Mouse (Mus musculus) C2C12 (cell line): ENCODE measurements around the gene Prss38. TPM values are rescaled to one million over a fixed set of nuclear protein-coding genes. Genes with fewer than 3 reads are reported as not detected.

Source experiments
- H3K27me3 ChIP-seq: one replicate; pipeline ENCODE4 v1.6.1; 2011; ENCODE audit not compliant: control insufficient read depth, insufficient read depth, insufficient read length
- H3K36me3 ChIP-seq: one replicate; pipeline ENCODE4 v1.6.1; 2011; ENCODE audit not compliant: control insufficient read depth, insufficient read depth
- H3K4me3 ChIP-seq: one replicate; pipeline ENCODE4 v1.5.1; 2011; ENCODE audit warnings: mild to moderate bottlenecking, control low read depth; ENCODE audit not compliant: poor library complexity, insufficient read depth, severe bottlenecking
- H3K79me2 ChIP-seq: one replicate; pipeline ENCODE4 v1.6.1; 2011; ENCODE audit not compliant: control insufficient read depth, insufficient read depth
- H3K79me3 ChIP-seq: one replicate; pipeline ENCODE4 v1.6.1; 2011; ENCODE audit warnings: low read depth, control low read depth
- H3ac ChIP-seq: one replicate; pipeline ENCODE3; 2011; ENCODE audit warnings: low read depth; ENCODE audit not compliant: control insufficient read depth, insufficient read length
- CEBPB ChIP-seq: IDR thresholded peaks from one replicate; pipeline ENCODE4 v1.6.1; 2011; ENCODE audit warnings: low read depth, mild to moderate bottlenecking, control low read depth, moderate library complexity
- CTCF ChIP-seq: IDR thresholded peaks from one replicate; pipeline ENCODE4 v1.5.1; 2011; ENCODE audit not compliant: control insufficient read depth, insufficient read depth, insufficient read length
- FOSL1 ChIP-seq: IDR thresholded peaks from one replicate; pipeline ENCODE4 v1.8.0; 2011; ENCODE audit warnings: mild to moderate bottlenecking, low read length; ENCODE audit not compliant: poor library complexity, insufficient read depth, severe bottlenecking
- MAX ChIP-seq: IDR thresholded peaks from one replicate; pipeline ENCODE4 v1.6.1; 2011; ENCODE audit warnings: mild to moderate bottlenecking, control low read depth
- MYOD1 ChIP-seq: IDR thresholded peaks from one replicate; pipeline ENCODE4 v1.6.1; 2011; ENCODE audit warnings: low read depth; ENCODE audit not compliant: control insufficient read depth, insufficient read length
- MYOG ChIP-seq: IDR thresholded peaks from one replicate; pipeline ENCODE4 v1.6.1; 2011; ENCODE audit not compliant: control insufficient read depth, insufficient read length; ENCODE audit errors: extremely low read depth
- USF1 ChIP-seq: IDR thresholded peaks from one replicate; pipeline ENCODE4 v1.6.1; 2011; ENCODE audit warnings: low read depth, mild to moderate bottlenecking, control low read depth, moderate library complexity
- polyA plus RNA-seq: library from polyadenylated mRNA; unstranded; fragments of >200 nt; fragmentation: generic; extraction: Trizol; gene quantifications from one replicate; pipeline ENCODE4 v1.2.1, GENCODE M21; 2012; ENCODE audit warnings: missing spikeins

The Prss38 gene
- polyA plus RNA-seq, 1 experiment: not detected

- H3K79me3 ChIP-seq: no peaks in the 10 kb centered on the region
- H3K27me3 ChIP-seq: no peaks in the 10 kb centered on the region
- TF ChIP-seq FOSL1 (no peak), USF1 (no peak), MAX (no peak), CTCF (no peak), MYOG (no peak), MYOD1 (no peak), CEBPB (no peak)
- peaks cover 26% of the 10 kb centered on the region for H3K36me3 ChIP-seq
- H3ac ChIP-seq: no peak overlapping the region
- H3K4me3 ChIP-seq: no peak overlapping the region
- no peaks in the 10 kb centered on the region for H3K79me2 ChIP-seq
These were observed 37.8 kb upstream of the Prss38 start for GRCm38 (mm10) chr11:59412999-59413863.

GRCm38 (mm10) chr11:59412058-59412457 lies 36.6 kb upstream of the Prss38 start:
- Histone ChIP-seq H3K79me2 (no peaks in the 10 kb centered on the region), H3K4me3 (no peak overlapping the region), H3K27me3 (no peaks in the 10 kb centered on the region), H3K79me3 (no peaks in the 10 kb centered on the region), H3ac (no peak overlapping the region), H3K36me3 (peaks cover 31% of the 10 kb centered on the region)
- peak; percentile 90 for TF ChIP-seq MYOD1
- TF ChIP-seq MAX: no peak
- TF ChIP-seq CEBPB: no peak
- TF ChIP-seq CTCF: no peak
- TF ChIP-seq FOSL1: peak; percentile 59
- TF ChIP-seq MYOG: no peak
- no peak for TF ChIP-seq USF1

- Histone ChIP-seq H3K36me3 (peaks cover 37% of the 10 kb centered on the region), H3K4me3 (no peak overlapping the region), H3ac (no peak overlapping the region), H3K79me3 (no peaks in the 10 kb centered on the region), H3K79me2 (no peaks in the 10 kb centered on the region), H3K27me3 (no peaks in the 10 kb centered on the region)
- TF ChIP-seq FOSL1: no peak
- no peak for TF ChIP-seq MYOG
- no peak for TF ChIP-seq CEBPB
These were observed 35.4 kb upstream of the Prss38 start for GRCm38 (mm10) chr11:59410851-59411250.

GRCm38 (mm10) chr11:59405761-59406160 lies 30.3 kb upstream of the Prss38 start:
- TF ChIP-seq MAX: no peak
- no peak for TF ChIP-seq MYOD1
- TF ChIP-seq FOSL1: no peak
- TF ChIP-seq MYOG: no peak
- TF ChIP-seq CTCF: no peak
- no peak for TF ChIP-seq CEBPB
- TF ChIP-seq USF1: no peak
- H3K79me2 ChIP-seq: no peaks in the 10 kb centered on the region
- H3K4me3 ChIP-seq: no peak overlapping the region
- H3K79me3 ChIP-seq: no peaks in the 10 kb centered on the region
- H3ac ChIP-seq: no peak overlapping the region
- peaks cover 42% of the 10 kb centered on the region for H3K36me3 ChIP-seq
- H3K27me3 ChIP-seq: no peaks in the 10 kb centered on the region

- Histone ChIP-seq H3K27me3 (no peaks in the 10 kb centered on the region), H3ac (no peak overlapping the region), H3K4me3 (no peak overlapping the region), H3K79me3 (no peaks in the 10 kb centered on the region), H3K79me2 (no peaks in the 10 kb centered on the region), H3K36me3 (peaks cover 13% of the 10 kb centered on the region)
- no peak for TF ChIP-seq CTCF
- no peak for TF ChIP-seq FOSL1
- no peak for TF ChIP-seq MAX
- TF ChIP-seq MYOD1: no peak
- no peak for TF ChIP-seq MYOG
- TF ChIP-seq CEBPB: no peak
- no peak for TF ChIP-seq USF1
These were observed 25.4 kb upstream of the Prss38 start for GRCm38 (mm10) chr11:59400876-59401275.

- H3K79me2 ChIP-seq: no peaks in the 10 kb centered on the region
- H3K79me3 ChIP-seq: no peaks in the 10 kb centered on the region
- H3ac ChIP-seq: no peak overlapping the region
- H3K4me3 ChIP-seq: no peak overlapping the region
- no peak for TF ChIP-seq CTCF
- peaks cover 9% of the 10 kb centered on the region for H3K36me3 ChIP-seq
- H3K27me3 ChIP-seq: no peaks in the 10 kb centered on the region
These were observed 24.4 kb upstream of the Prss38 start for GRCm38 (mm10) chr11:59399830-59400229.
